Mouse (Mus musculus) ovary, postnatal 10 days (tissue): ENCODE data around the gene Rab2b.
"Not testable (repeated sequence)": the region's sequence is repeated elsewhere in the genome, so short reads cannot be mapped to it uniquely, and the experiment has no call there.

Experiments
- DNase-seq: peaks from one replicate; pipeline ENCODE4 v3.0.0; 2022; ENCODE audit warnings: low spot score

Gene Rab2b

DNA sequence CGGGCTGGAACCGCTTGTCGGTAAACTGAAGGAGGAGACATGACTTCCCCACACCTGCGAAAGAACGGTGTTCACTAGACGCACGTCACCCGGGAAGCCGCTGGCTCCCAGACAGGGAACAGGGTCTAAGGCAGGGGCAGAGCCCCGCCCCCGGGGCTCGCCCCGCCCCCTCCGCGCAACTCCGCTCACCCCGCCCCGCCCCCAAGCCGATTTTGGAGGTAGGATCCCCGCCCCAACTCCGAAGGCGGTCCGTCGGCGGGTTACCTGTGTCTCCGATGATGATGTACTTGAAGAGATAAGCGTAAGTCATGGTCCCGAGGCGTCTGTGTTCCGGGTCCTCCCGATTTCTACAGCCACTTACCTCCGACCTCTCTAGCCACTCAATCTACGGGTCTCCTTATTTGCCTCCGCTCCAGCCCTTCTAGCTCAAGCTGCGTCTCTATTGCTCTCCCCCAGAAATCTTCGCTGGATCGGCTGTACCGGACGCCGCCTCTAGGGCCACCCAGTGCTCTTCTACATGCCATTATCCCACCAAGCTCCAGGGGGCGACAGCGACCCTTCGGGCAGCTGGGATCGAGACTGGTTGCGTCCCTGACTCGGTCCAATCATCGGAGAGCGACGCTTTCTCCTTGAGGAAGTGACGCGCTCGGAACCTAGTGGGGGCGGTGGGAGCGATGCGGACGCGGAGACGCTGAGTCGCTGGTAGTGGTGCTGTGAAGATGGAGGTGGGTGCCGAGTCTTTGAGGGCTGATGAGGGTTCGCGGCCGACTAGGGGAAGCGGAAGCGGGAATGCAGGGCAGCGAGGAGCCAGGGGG is at the start of gene Rab2b, which contains the start of gene Tox4:
Gene Rab2b (minus strand): TSS at position 614 of the 815 bp plus-strand sequence.
Gene Tox4 (plus strand): TSS at position 215 of the 815 bp plus-strand sequence.
- DNase-seq, result peak; percentile 94

DNA sequence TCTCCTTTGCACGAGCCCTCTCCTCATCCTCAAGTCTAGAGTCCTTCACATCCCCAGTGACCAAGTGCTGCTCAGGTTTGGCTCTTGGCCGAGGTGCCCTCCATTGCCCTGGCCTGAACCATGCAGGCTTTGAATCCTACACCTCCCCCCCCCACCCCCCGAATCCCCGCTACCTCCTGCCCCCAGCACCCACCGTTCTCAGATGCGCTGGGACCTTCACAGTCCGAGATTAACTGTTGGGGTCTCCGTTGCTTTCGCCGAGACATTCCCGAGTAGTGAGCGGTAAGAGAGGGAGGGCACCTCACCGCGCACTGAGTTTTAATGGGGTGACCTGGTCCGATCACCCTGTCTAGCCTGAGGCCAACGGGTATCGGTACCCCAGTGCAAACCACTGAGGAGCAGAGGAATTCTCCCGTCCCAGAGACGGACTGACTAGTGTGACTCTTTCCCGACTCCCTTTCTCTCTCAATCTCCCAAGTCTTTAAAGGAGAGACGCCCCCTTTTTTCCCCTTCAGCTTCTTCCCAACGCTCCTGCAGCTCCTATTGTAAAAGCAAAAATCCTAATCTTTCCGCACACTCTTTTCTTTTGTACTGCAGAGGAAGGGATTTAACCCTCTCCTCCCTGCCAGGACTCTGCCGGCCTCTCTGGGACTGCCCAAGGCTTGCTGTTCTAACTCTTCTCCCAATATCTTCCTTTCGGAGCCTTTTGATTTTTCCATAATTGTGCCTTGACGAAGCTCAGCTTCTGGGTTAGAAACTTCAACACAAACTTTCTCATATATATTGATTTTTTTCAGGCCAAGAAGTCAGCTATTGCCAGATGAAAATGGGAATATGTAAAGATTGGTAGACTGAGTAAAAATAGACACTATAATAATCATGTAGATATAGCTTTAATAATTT is 48.8 kb upstream of the Rab2b start, which contains the start of gene Sall2:
Gene Sall2 (minus strand): TSS at position 853 of the 903 bp plus-strand sequence.
- no peak for DNase-seq

DNA sequence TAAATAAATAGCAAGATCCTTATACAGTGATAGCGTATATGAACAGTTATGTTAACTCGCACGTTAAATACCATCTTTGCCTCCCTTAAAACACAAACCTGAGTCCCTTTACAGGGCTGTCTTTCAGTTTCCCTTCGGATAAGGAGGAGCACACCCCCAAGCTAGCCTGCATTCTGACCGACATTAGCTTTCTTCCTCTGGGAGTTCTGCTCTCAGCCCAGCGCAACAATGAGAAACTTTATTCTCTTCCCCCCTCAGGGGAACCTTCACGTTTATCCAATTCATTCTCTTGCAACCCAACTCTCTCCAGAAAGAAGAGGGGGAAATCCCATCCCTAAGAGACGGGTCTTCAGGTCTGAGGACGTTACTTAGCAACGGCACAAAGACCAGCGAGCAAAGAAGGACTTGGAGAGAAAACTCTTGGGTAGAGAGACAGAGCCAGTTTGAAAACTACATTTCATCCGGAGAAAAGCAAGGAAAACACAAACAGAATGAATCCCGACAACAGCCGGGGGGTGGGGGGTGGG is 48.1 kb upstream of the Rab2b start:
- DNase-seq, result no peak

DNA sequence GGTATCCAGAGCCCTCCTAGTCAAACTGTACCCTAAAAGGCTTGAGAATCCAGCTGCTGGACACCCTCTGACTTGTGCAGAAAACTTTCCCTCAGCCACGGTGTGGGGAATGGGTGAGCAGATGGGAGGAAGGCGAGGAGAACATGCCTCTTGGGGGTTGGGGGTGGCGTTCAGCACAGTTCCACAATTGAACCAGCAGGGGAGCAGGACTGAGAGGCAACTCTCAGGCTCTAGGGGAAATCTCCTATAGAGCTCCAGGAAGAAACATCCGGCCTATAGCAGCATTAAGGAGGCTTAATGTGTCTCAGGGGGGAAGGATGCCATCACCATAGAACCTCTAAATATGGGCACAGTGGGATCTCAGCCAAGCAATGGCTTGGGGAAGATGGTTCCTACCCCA is 46.5 kb upstream of the Rab2b start:
- no peak for DNase-seq

DNA sequence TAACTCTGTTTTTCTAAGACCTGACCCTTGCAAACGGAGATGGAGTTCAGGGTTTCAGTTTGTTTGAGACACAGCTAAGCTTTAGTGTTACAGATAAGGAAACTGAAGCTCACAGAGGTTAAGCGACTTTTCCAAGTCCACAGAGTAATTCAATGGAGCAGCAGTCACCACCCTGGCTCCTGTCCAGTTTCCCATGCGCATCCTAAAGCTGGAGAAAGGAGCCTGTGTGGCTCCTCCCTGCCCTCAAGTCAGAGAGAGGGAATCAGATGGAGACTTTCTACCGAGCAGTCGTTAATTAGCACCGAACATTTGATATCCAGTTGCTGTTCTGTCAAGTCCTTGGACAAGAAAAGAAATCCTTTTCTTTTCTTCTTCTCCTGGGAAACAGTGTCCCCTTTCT is 40.0 kb upstream of the Rab2b start:
- no peak for DNase-seq

DNA sequence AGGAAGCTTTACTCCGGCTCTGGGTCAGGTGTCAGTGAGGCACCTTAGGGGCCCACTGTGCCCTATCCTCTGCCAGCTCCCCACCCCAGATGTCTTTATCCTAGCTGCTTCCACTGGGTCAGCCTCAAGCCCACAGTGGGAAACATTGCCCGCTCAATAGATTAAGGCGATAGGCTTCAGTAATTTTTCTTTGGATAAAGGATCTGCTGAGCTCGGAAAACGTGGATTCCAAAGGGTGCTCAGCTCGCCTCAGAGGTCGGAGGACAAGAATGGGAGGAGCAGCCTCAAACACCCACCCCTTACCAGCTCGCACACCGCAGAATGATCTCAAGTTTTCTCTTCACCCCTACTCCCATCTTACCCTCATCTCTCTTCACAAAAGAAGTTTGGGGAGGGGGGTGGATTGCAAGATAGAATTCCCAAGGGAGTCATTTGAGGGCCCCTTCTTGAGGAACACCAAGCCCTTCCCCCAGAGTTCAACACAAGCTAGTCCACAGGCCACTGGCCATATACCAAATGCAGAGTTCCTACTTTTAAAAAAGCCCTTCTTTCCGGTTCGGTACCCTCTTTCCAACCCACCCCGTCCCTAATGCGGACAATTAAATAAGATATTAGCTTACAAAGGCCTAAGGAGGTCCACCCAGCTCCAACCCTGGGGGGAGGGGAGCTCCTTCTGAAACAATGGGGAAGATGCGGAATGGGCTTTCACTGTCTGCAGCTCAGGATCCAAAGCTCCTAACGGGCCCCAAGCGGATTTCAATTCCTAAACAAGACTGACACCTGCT is 37.3 kb upstream of the Rab2b start:
- no peak for DNase-seq

DNA sequence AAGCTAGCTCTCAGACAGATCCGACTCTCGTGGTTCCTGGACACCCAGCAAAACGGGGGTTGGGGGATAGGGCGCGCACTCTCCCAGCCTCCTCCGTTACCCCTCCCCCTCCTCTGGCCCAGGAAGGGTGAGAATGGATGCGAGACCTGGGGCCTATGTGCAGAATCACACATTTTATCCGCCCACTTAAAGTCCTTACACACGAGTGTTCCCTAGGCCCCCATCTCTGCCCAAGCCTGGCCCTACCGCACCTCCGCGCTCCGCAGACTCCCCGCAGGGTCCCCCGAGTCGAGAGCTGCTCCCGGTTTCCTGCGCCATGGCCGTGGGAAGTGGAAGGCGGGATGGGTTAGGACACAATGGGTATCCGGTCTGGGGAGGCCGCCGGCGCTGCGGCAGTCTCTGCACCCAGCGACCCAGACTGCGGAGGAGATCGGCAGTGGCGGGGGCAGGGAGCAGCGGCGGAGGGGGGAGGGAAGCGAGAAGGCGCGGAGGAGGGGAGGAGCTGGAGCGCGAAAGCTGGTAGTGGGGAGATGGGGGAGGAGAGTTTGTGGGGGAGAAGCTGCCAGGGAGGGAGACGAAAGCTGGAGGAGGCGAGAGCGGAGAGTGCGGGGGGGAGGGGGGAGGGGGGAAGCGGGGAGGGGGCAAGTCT is 36.6 kb upstream of the Rab2b start:
- DNase-seq, result peak; percentile 55

DNA sequence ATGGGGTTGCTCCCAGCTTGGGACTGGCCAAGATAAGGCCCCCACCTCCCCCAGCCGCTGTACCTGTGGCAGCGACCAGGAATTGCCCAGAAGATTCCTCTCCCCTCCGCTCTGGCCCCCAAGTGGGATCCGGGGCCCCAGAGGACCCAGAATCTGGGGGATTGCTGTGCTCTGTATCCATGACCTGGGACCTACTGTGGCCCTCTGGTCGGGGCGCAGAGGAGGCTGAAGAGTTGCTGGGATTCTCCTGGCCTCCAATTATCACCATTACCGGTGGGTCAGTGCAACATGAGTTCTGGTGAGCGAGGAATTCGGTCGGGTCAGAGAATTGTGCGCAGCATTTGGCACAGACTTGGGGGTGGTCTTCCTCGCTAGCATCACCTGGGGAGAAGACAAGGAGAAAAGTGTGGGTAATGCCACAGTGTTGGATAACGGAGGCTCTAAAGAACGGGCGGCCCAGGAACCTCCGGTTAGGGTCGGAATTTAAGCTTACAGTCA is 36.0 kb upstream of the Rab2b start:
- no peak for DNase-seq

DNA sequence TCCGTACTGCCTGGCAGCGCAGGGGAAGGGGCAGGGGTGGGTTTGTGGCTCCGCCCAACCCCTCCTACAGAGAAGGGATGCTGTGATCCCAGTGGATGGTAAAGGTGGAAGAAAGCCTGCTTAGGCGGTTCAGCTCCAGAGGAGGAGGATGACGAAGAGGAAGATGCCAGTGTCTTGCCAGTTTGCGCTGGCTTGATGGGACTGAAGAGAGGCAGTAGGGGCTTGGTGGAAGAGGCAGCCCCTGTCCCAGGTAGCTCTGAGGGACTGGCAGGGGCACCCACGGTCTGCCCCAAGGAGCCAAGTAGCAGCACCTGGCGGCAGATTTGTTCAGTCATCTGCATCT is 35.4 kb upstream of the Rab2b start:
- DNase-seq, result no peak

DNA sequence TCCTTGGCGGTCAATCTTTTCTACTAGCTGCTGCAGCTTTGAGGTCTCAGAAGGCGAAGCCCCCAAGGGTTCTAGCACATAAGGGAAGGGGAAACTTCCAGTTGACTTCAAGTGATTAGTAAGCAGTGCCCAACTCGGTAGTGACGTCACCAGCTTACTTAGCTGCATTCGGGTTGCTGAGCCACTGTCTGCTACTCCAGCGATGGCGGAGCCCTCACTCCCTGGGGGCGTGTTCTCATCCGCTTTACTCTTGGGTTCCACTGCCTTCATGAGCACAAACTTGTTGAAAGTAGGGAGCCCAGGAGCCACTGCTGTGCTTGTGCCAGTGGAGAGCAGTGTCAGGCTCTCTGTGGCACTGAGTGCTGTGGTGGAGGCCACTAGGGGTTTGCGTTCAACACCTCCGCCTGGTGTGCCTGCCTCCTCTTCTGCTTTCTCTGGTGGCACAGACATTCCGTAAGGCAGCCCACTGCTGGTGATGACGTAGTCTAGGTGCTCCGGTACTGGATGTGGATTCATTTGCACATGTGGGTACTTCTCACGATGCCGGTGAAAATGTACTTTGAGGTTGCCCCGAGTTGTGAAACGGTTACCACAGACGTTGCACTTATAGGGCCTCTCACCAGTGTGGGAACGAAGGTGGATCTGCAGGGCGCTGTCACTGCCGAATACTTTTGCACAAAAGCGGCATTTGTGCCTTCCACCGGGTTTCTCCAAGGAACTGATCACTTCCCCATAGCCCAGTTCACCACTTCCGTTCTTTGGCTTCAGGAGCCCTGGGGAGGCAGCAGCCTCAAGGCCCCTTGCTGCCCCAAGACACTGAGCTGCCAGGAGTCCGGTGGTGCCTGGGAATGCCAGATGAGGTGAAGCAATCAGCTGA is 34.8 kb upstream of the Rab2b start:
- DNase-seq, result no peak

DNA sequence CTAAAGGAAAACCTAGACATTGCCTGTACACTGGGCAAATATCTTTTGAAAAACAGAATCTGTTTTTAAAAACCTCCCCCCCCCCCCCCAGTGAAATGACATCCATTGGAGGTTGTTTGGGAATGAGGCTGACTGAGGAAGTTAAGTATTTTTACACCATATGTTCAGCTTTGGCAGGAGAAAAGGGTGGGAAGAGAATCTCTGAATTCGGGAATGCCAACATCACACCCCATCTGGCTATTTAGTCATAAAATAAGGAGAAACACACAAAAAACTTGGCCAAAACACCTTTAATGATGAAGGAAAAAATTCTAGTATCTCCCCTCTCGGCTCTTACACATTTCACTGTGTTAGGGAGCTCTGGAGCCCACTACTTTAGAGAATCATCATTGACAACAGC is 31.6 kb upstream of the Rab2b start:
- no peak for DNase-seq

DNA sequence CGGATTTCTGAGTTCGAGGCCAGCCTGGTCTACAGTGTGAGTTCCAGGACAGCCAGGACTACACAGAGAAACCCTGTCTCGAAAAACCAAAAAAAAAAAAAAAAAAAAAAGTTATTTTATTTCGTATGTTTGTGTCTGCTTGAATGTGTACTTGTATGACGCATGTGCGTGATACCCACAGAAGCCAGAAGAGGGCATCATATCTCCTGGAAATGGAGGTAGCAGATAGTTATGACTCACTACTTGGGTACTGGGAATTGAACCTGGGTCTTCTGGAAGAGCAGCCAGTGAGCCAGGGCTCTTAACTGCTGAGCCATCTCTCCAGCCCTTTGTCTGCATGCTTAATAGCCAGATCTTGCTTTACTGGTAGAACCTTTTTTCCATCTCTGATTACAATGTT is 31.0 kb upstream of the Rab2b start:
- DNase-seq, result not testable (repeated sequence)

DNA sequence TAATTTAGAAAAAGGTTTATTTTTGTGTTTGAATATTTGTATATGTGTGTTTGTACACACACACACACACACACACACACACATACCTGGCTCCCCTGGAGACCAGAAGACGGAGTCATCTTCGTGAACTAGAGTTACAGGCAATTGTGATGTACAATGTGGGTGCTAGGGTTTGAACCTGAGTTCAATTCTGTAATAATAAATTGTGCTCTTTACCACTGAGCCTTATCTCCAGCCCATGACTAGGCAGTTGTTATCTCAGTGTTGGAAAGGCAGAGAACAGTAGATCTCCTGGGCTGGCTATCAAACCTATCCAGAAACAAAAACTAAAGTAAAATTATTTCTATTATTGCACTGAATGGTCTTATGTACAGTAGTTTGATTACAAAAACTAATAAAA is 26.8 kb upstream of the Rab2b start:
- DNase-seq, result no peak

DNA sequence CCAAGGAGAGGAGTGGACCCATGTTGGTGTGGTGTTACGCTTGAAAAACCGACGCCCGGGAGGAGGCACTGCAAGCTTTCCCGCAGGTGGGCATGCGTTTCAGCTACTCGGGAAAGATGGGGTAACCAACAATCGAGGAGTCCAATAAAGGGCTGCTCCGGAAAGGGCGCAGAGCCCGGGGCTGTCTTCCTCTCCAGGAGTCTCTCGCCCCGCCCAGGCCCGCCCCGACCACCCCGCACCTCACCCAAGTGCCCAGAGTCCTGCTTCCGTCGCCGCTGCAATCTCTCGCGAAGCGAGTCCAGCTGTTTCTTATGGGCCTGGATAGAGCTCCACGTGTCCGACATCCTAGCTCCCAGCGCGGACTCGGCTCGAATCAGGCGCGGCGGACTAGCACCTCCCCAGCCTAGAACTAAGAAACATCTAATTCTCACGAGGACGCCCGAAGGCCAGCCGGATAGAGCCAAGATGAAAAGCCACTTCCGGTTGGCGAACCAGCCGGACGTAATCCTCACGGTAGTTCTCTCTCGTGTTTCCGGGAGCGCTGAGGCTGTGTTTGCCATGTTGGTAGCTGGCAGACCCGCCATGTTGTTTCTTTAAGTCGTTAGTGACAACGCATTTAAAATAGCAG is 25.4 kb upstream of the Rab2b start, which contains the start of gene Mettl3:
Gene Mettl3 (minus strand): TSS at position 485 of the 628 bp plus-strand sequence.
- DNase-seq, result peak; percentile 79

DNA sequence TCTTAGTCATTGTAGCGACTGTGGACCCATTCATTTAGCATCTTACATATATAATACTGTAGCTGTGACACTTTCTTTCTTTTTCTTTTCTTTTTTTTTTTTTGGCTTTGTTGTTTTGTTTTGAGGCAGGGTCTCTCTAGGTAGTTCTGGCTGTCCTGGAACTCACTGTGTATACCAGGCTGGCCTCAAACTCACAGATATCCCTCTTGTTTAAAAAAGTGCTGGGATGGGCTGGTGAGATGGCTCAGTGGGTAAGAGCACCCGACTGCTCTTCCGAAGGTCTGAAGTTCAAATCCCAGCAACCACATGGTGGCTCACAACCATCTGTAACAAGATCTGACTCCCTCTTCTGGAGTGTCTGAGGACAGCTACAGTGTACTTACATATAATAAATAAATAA is 24.2 kb upstream of the Rab2b start:
- not testable (repeated sequence) for DNase-seq

DNA sequence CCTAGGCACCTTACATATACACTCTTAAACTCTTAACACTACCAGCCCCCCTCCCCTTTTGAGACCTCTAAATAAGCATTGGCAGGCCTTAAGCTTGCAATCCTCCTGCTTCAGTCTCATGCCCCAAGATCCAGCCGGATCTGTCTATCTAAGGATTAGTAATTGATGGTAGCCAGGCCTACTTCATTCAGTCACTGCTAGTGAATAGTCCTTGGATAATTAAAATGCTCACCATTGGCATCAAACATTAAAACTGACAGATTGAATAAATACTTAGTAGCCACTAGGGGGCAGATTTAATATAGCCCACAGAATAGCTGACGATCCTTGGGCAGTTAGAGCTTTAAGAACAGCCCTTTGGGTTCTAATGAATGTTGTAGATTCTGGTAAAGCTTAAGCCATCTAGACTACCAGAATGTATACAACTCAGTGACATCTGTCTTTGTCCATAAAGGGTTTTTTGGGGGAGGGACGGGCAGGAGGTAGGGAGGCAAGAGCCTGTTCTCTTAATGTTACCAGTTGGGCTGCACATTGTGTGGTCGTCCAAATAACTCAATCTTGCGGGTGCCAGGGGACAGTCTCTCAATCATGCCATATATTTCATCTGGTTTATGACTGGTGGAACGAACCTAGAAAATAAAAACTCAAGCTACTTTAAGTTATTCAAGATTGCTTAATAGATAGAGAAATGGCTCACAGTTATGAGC is 16.4 kb upstream of the Rab2b start:
- no peak for DNase-seq

DNA sequence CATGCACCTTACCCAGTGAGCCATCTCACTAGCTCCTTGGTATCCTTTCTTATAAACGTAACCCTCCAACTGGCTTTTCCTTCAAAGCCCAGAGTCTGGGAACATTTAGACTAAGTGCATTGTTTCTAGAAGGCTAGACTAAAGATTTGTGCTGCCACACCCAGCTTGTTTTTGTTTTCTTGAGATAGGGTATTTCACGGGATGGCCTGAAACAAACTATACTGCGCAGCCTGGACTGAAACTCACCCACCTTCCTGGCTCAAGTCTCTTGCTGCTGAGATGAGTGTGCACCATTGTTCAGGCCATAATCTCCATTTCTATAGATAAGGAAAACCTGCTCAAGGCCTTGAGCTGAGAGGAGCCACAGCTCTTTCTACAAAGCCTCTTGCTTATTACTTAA is 4.8 kb upstream of the Rab2b start:
- DNase-seq, result no peak

DNA sequence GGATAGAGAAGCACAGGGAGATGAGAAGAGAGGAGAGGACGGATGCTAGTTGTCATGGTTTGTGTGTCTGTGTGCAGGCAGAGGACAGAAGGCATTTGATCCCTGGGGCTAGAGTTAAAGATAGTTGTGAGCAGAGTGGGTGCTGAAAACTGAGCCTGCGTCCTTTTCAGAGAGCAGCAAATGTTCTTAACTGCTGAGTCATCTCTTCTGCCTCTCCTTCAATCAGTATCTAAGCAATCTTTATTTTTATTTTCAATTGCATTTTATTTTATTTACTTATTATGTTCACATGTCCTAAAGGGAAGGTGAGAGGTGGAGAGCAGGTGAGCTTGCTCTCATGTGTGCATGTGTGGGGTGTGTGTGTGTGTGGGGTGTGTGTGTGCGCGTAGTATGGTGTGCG is 4.3 kb upstream of the Rab2b start:
- no peak for DNase-seq

DNA sequence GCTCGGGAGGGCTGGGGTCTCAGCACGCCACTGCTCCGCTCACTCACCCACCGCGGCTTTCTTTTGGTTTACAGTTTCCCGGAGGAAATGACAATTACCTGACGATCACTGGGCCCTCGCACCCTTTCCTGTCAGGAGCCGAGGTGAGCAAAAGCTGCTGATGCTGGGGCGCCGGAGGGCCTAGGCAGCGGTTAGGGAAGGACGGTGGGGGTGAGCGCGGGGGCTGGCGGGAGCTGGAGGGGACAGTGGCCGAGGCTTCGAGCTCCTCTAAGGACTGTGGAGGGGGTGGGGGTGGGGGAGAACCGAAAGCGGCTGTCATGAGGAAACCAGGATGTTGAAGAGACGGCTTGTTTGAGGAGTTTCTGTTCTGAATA is 389 bp upstream of the Rab2b start:
- DNase-seq, result no peak
